Mouse (Mus musculus) layer of hippocampus, postnatal 25 days (tissue): ENCODE data around the gene Ubtd1. TPM values are rescaled to one million over a fixed set of nuclear protein-coding genes. Genes with fewer than 3 reads are reported as not detected.

Experiments used
- DNase-seq, 2 experiments: peaks; one replicate each; pipeline ENCODE4 v3.0.0; 2022; ENCODE audit warnings: mixed read lengths in 2 of 2, low spot score in 1 of 2; ENCODE audit errors: extremely low spot score in 1 of 2
- total RNA-seq, 2 experiments: library from RNA; stranded (reverse); gene quantifications; 2 replicates each; pipeline ENCODE4 v1.2.3; 2021

Gene Ubtd1
- total RNA-seq, 2 experiments from 2014 or later, result 13.7 to 14.0 TPM

GRCm38 (mm10) chr19:41992971-41993370 lies 11.4 kb downstream of the Ubtd1 start:
- DNase-seq, result no peak

- DNase-seq, result peak; percentile 31 to 77
Observed at GRCm38 (mm10) chr19:41993484-41993883, 11.9 kb downstream of the Ubtd1 start.

- no peak for DNase-seq
Observed at GRCm38 (mm10) chr19:41994023-41994422, 12.5 kb downstream of the Ubtd1 start.

GRCm38 (mm10) chr19:41995483-41995882 lies 13.9 kb downstream of the Ubtd1 start:
- DNase-seq, result no peak

- no peak for DNase-seq
Observed at GRCm38 (mm10) chr19:41997090-41997489, 15.5 kb downstream of the Ubtd1 start.

- no peak for DNase-seq
Observed at GRCm38 (mm10) chr19:41998770-41999548, 17.4 kb downstream of the Ubtd1 start.

- DNase-seq, result no peak
Observed at GRCm38 (mm10) chr19:41999688-42000283, 18.2 kb downstream of the Ubtd1 start.

GRCm38 (mm10) chr19:42000446-42000958 lies 18.9 kb downstream of the Ubtd1 start:
- DNase-seq, result no peak

- DNase-seq, result no peak
Observed at GRCm38 (mm10) chr19:42001253-42001980, 19.9 kb downstream of the Ubtd1 start.

GRCm38 (mm10) chr19:42004258-42004657 lies 22.7 kb downstream of the Ubtd1 start:
- no peak for DNase-seq

- DNase-seq, result no peak
Observed at GRCm38 (mm10) chr19:42005616-42006015, 24.1 kb downstream of the Ubtd1 start.

GRCm38 (mm10) chr19:42006568-42006967 lies 25.0 kb downstream of the Ubtd1 start:
- no peak for DNase-seq

- DNase-seq, result no peak
Observed at GRCm38 (mm10) chr19:42008586-42008985, 27.0 kb downstream of the Ubtd1 start.

GRCm38 (mm10) chr19:42009067-42009466 lies 27.5 kb downstream of the Ubtd1 start:
- DNase-seq, result no peak

- no peak for DNase-seq
Observed at GRCm38 (mm10) chr19:42010436-42010835, 28.9 kb downstream of the Ubtd1 start.

GRCm38 (mm10) chr19:42011123-42011522 lies 29.6 kb downstream of the Ubtd1 start:
- DNase-seq, result no peak

GRCm38 (mm10) chr19:42014231-42014825 lies 32.8 kb downstream of the Ubtd1 start:
- no peak for DNase-seq

- DNase-seq, result no peak
Observed at GRCm38 (mm10) chr19:42015001-42015400, 33.4 kb downstream of the Ubtd1 start.

GRCm38 (mm10) chr19:42016251-42016650 lies 34.7 kb downstream of the Ubtd1 start:
- no peak for DNase-seq

GRCm38 (mm10) chr19:42016840-42017239 lies 35.3 kb downstream of the Ubtd1 start:
- DNase-seq, result peak in 1 of 2 experiments; percentile 17
